Mouse (Mus musculus): ENCODE results near the gene Vmn1r209.
"Not testable (repeated sequence)": the region's sequence is repeated elsewhere in the genome, so short reads cannot be mapped to it uniquely, and the experiment has no call there.

Gene Vmn1r209

GRCm38 (mm10) chr13:22809582-22809981 lies at the start of gene Vmn1r209:
TSS of gene Vmn1r209 (minus strand) at chr13:22809682.
- DNase-seq (ENCODE audit: low read depth) = not testable (repeated sequence)

GRCm38 (mm10) chr13:22857461-22857860 lies 48.0 kb upstream of the Vmn1r209 start, which contains the start of gene Vmn1r211:
TSS of gene Vmn1r211 (minus strand) at chr13:22857561.
- DNase-seq (ENCODE audit: low read depth) = no peak

GRCm38 (mm10) chr13:22854760-22855159 lies 45.3 kb upstream of the Vmn1r209 start:
- DNase-seq (ENCODE audit: low read depth) = no peak

- no peak for DNase-seq (ENCODE audit: low read depth)
Measured at GRCm38 (mm10) chr13:22846798-22847197, 37.3 kb upstream of the Vmn1r209 start.

GRCm38 (mm10) chr13:22844304-22844703 lies 34.8 kb upstream of the Vmn1r209 start:
- not testable (repeated sequence) for DNase-seq (ENCODE audit: low read depth)

GRCm38 (mm10) chr13:22831248-22831647 lies 21.8 kb upstream of the Vmn1r209 start, which contains the start of gene Vmn1r210:
TSS of gene Vmn1r210 (minus strand) at chr13:22831348.
- no peak for DNase-seq (ENCODE audit: low read depth)

GRCm38 (mm10) chr13:22829395-22829794 lies 19.9 kb upstream of the Vmn1r209 start:
- DNase-seq (ENCODE audit: low read depth) = not testable (repeated sequence)

- not testable (repeated sequence) for DNase-seq (ENCODE audit: low read depth)
Measured at GRCm38 (mm10) chr13:22821601-22822000, 12.1 kb upstream of the Vmn1r209 start.

GRCm38 (mm10) chr13:22788096-22788495 lies 21.4 kb downstream of the Vmn1r209 start:
- DNase-seq (ENCODE audit: low read depth) = not testable (repeated sequence)

- not testable (repeated sequence) for DNase-seq (ENCODE audit: low read depth)
Measured at GRCm38 (mm10) chr13:22784159-22784558, 25.3 kb downstream of the Vmn1r209 start.

GRCm38 (mm10) chr13:22777300-22777699 lies 32.2 kb downstream of the Vmn1r209 start, which contains the start of gene Vmn1r208:
TSS of gene Vmn1r208 (minus strand) at chr13:22777400.
- not testable (repeated sequence) for DNase-seq (ENCODE audit: low read depth)

- not testable (repeated sequence) for DNase-seq (ENCODE audit: low read depth)
Measured at GRCm38 (mm10) chr13:22771592-22771991, 37.9 kb downstream of the Vmn1r209 start.
